Mouse (Mus musculus) limb, embryonic 14.5 days (tissue): Measurements from ENCODE around the gene Ddx23. TPM values are rescaled to one million over a fixed set of nuclear protein-coding genes. Genes with fewer than 3 reads are reported as not detected.

Source experiments
- ATAC-seq: fragments of 200-750 bp; cut with Nextera tagmentation; 2 replicates; pipeline ENCODE4 v1.8.0; 2017; ENCODE audit warnings: low read depth, moderate number of reproducible peaks, moderate TSS enrichment; ENCODE audit not compliant: low FRiP score
- DNase-seq: peaks from one replicate; pipeline ENCODE4 v3.0.0-alpha.2; 2015; ENCODE audit warnings: low spot score
- H3K27ac ChIP-seq: fragments of 300-500 bp; sonication (generic); replicated peaks from 2 replicates; pipeline ENCODE4 v1.5.1; 2014; ENCODE audit warnings: low read depth, mild to moderate bottlenecking, low read length, moderate library complexity, mixed read lengths
- H3K27me3 ChIP-seq: fragments of 300-500 bp; sonication (generic); 2 replicates; pipeline ENCODE4 v1.6.1; 2014; ENCODE audit warnings: low read length, mixed read lengths; ENCODE audit not compliant: control insufficient read depth, insufficient read depth
- H3K36me3 ChIP-seq: fragments of 300-500 bp; sonication (generic); 2 replicates; pipeline ENCODE4 v1.6.1; 2014; ENCODE audit warnings: mild to moderate bottlenecking, low read length, moderate library complexity, mixed read lengths; ENCODE audit not compliant: control insufficient read depth, insufficient read depth
- H3K4me1 ChIP-seq: fragments of 300-500 bp; sonication (generic); 2 replicates; pipeline ENCODE4 v1.6.1; 2014; ENCODE audit warnings: antibody characterized with exemption, low read length, mixed read lengths; ENCODE audit not compliant: control insufficient read depth, insufficient read depth
- H3K4me2 ChIP-seq: fragments of 300-500 bp; sonication (generic); replicated peaks from 2 replicates; pipeline ENCODE4 v1.6.1; 2014; ENCODE audit warnings: low read depth, mild to moderate bottlenecking, low read length, moderate library complexity; ENCODE audit not compliant: severe bottlenecking
- H3K4me3 ChIP-seq: fragments of 300-500 bp; sonication (generic); replicated peaks from 2 replicates; pipeline ENCODE4 v1.5.1; 2014; ENCODE audit warnings: low read length
- H3K9ac ChIP-seq: fragments of 300-500 bp; sonication (generic); 2 replicates; pipeline ENCODE4 v1.6.1; 2014; ENCODE audit warnings: mild to moderate bottlenecking, low read depth, low read length, moderate library complexity; ENCODE audit not compliant: severe bottlenecking
- H3K9me3 ChIP-seq: fragments of 300-500 bp; sonication (generic); 2 replicates; pipeline ENCODE4 v1.6.1; 2016; ENCODE audit warnings: low read length; ENCODE audit not compliant: control insufficient read depth
- POLR2A ChIP-seq: fragments of 200-500 bp; IDR thresholded peaks from 2 replicates; pipeline ENCODE4 v1.8.0; 2012; ENCODE audit warnings: inconsistent platforms, mild to moderate bottlenecking, moderate library complexity, borderline replicate concordance; ENCODE audit not compliant: insufficient read depth, insufficient read length; ENCODE audit errors: extremely low read depth
- WGBS: fragments of 180-500 bp; shearing (Covaris S2); extraction: QIAGEN DNeasy Blood & Tissue Kit; methylation state at CpG from one replicate; pipeline ENCODE4 v1.1.7; 2014; 5-methylcytosine and 5-hydroxymethylcytosine counted together
- polyA plus RNA-seq, 2 experiments: library from polyadenylated mRNA; depleted of rRNA in 1 of 2; stranded (reverse) in 1 of 2; unstranded in 1 of 2; fragments of >200 nt; fragmentation: Nextera tagmentation in 1 of 2; extraction: Ambion mirVana in 1 of 2; gene quantifications; 2 replicates each; pipeline versions ENCODE4 v1.2.1 to v1.2.3; 2012 to 2014

Ddx23 gene
- polyA plus RNA-seq, 2 experiments = 22.6 to 54.0 TPM

GRCm38 (mm10) chr15:98656982-98657751, 5.5 kb downstream of the Ddx23 start:
- WGBS = 82% methylated on average over 15 of the region's 15 CpGs
- H3K9ac ChIP-seq = no peak overlapping the region
- ATAC-seq (no peak), DNase-seq (no peak)
- no peak overlapping the region for H3K4me2 ChIP-seq
- no peak overlapping the region for H3K27ac ChIP-seq
- no peak overlapping the region for H3K4me3 ChIP-seq
- no peaks in the 10 kb centered on the region for H3K27me3 ChIP-seq
- H3K9me3 ChIP-seq = no peaks in the 10 kb centered on the region
- TF ChIP-seq POLR2A = no peak
- peaks cover 74% of the 10 kb centered on the region for H3K36me3 ChIP-seq
- H3K4me1 ChIP-seq = 0 out of 2 replicates have a peak, but pooled peaks cover 6% of the 10 kb centered on the region

- no peak for TF ChIP-seq POLR2A
- DNase-seq = no peak
- WGBS = 94% methylated on average over 8 of the region's 8 CpGs
These were observed 10.5 kb downstream of the Ddx23 start for GRCm38 (mm10) chr15:98652174-98652573.

GRCm38 (mm10) chr15:98651431-98651830, 11.3 kb downstream of the Ddx23 start:
- Histone ChIP-seq H3K36me3 (peaks cover 97% of the 10 kb centered on the region), H3K27me3 (no peaks in the 10 kb centered on the region), H3K4me3 (no peak overlapping the region), H3K9ac (no peak overlapping the region), H3K4me2 (no peak overlapping the region), H3K9me3 (no peaks in the 10 kb centered on the region), H3K27ac (no peak overlapping the region), H3K4me1 (no peaks in the 10 kb centered on the region)
- ATAC-seq (no peak), DNase-seq (no peak)
- WGBS = 96% methylated on average over 15 of the region's 15 CpGs
- TF ChIP-seq POLR2A = no peak

More at GRCm38 (mm10) chr15:98652174-98652573, 10.5 kb downstream of the Ddx23 start:
- Histone ChIP-seq H3K4me2 (no peak overlapping the region), H3K36me3 (peaks cover 97% of the 10 kb centered on the region), H3K27ac (no peak overlapping the region), H3K9me3 (no peaks in the 10 kb centered on the region), H3K4me1 (no peaks in the 10 kb centered on the region), H3K4me3 (no peak overlapping the region), H3K27me3 (no peaks in the 10 kb centered on the region), H3K9ac (no peak overlapping the region)
- no peak for ATAC-seq

GRCm38 (mm10) chr15:98648071-98648470, 14.6 kb downstream of the Ddx23 start:
- no peaks in the 10 kb centered on the region for H3K27me3 ChIP-seq
- peaks cover 96% of the 10 kb centered on the region for H3K36me3 ChIP-seq
- WGBS = 92% methylated on average over 3 of the region's 3 CpGs
- H3K9me3 ChIP-seq = no peaks in the 10 kb centered on the region
- H3K4me1 ChIP-seq = no peaks in the 10 kb centered on the region
- no peak overlapping the region for H3K4me3 ChIP-seq
- TF ChIP-seq POLR2A = no peak
- no peak overlapping the region for H3K27ac ChIP-seq
- ATAC-seq (no peak), DNase-seq (no peak)
- no peak overlapping the region for H3K4me2 ChIP-seq
- no peak overlapping the region for H3K9ac ChIP-seq

- Histone ChIP-seq H3K9me3 (no peaks in the 10 kb centered on the region), H3K4me1 (no peaks in the 10 kb centered on the region), H3K27me3 (no peaks in the 10 kb centered on the region), H3K36me3 (peaks cover 96% of the 10 kb centered on the region), H3K27ac (no peak overlapping the region), H3K9ac (no peak overlapping the region), H3K4me3 (no peak overlapping the region), H3K4me2 (no peak overlapping the region)
- no peak for TF ChIP-seq POLR2A
- DNase-seq (no peak), ATAC-seq (no peak)
- whole genome bisulfite sequencing = 89% methylated on average over 10 of the region's 10 CpGs
These were observed 15.4 kb downstream of the Ddx23 start for GRCm38 (mm10) chr15:98647308-98647707.
